Comparison of ENCODE assay signal across 9 mouse cellular contexts in the genomic region with DNA sequence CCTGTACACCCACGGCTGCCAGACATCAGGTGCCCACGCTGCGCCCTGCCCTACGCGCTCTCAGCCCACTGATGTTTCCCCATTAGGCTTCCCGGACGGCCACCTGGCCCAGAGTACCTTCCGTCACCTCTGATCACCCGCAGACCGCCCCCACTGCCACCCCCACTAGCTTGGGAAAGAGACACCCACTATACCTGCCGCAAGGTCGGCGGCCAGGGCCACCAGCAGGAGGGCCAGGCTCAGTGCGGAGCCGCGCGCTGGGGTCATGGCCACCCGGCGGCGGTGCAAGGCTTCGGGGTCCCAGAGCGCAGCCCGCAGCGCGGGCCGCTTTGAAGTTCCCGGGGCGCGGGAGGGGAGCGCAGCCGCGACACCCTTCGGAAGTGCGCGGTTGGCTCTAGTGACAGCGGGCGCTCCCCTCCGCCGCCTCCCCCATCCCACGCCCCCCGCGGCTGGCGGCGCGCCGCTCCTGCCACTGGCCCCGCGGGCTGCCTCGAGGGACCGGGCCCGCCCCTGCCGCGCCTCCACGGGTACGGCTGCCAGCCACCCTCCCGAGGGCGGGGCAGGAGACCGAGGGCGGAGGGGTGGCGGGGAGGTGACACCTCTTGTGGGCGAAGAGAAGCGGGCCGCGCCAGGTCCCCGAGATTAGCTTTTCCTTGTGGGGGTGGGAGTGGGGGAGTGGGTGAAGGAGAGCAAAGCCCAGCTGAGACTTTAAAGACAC. TPM values are rescaled to one million over a fixed set of nuclear protein-coding genes. Genes with fewer than 3 reads are reported as not detected.
A peak's percentile ranks its signal among the peaks of the same experiment; 100 is the strongest.
DNase-seq lines count a peak whose midpoint lies in the region; ATAC-seq and TF ChIP-seq lines count a peak whose summit lies in the region.
"Had no signal": no experiment of that assay in that cellular context is flagged by ENCODE, and none has a peak within 500 bp of the region (broad histone marks: within the 10 kb centered on the region; RNA-seq: fewer than 3 reads in every experiment).

A gene (minus strand): TSS at position 482 of the 718 bp plus-strand sequence.

- H3K4me3 ChIP-seq in embryonic facial prominence, embryonic 14.5 days (ENCODE audit: low read depth, low read length) = peak within 1 kb of the TSS; percentile 61
- H3K4me3 ChIP-seq in heart, embryonic 15.5 days = peak within 1 kb of the TSS; percentile 68
- peak within 1 kb of the TSS; percentile 58 for H3K4me3 ChIP-seq in liver, embryonic 13.5 days (replicated peaks)
- no peak within 1 kb of the TSS for H3K4me3 ChIP-seq in myocyte
- H3K4me3 ChIP-seq in thymus, adult 2 months (ENCODE audit: control insufficient read depth, insufficient read depth, low read length) = peak within 1 kb of the TSS; percentile 41

- H3K27me3 ChIP-seq in embryonic facial prominence, embryonic 14.5 days (replicated peaks; ENCODE audit: control insufficient read depth, insufficient read depth, low read length) = peaks cover 26% of the 10 kb centered on the region; the same call in 1 of the 2 replicates
- H3K27me3 ChIP-seq in heart, embryonic 15.5 days = peaks cover 7% of the 10 kb centered on the region; the same call in 1 of the 2 replicates
- H3K27me3 ChIP-seq in liver, embryonic 13.5 days = peaks cover 27% of the 10 kb centered on the region
- H3K27me3 ChIP-seq in myocyte (ENCODE audit: control insufficient read depth, insufficient read depth, insufficient read length) = peaks cover 14% of the 10 kb centered on the region
- H3K27me3 ChIP-seq in thymus, adult 2 months (ENCODE audit: control insufficient read depth, insufficient read depth, low read length) = no peaks in the 10 kb centered on the region

- H3K79me2 ChIP-seq in myocyte (ENCODE audit: control insufficient read depth, insufficient read depth) = no peaks in the 10 kb centered on the region

- no peak for TF ChIP-seq POLR2A in myocyte (IDR thresholded peaks at IDR 0.05; ENCODE audit: insufficient read length, low read depth)
- TF ChIP-seq POLR2A in thymus, adult 2 months (IDR thresholded peaks at IDR 0.05; ENCODE audit: control insufficient read depth, extremely low read depth, insufficient read depth, low read length, poor library complexity) = no peak

- H3K36me3 ChIP-seq in embryonic facial prominence, embryonic 14.5 days (ENCODE audit: control insufficient read depth, insufficient read depth, low read length) = no peaks in the 10 kb centered on the region
- no peaks in the 10 kb centered on the region for H3K36me3 ChIP-seq in heart, embryonic 15.5 days
- H3K36me3 ChIP-seq in liver, embryonic 13.5 days = no peaks in the 10 kb centered on the region
- H3K36me3 ChIP-seq in myocyte (ENCODE audit: control insufficient read depth, insufficient read depth) = no peaks in the 10 kb centered on the region
- no peaks in the 10 kb centered on the region for H3K36me3 ChIP-seq in thymus, adult 2 months (ENCODE audit: control insufficient read depth, insufficient read depth, low read length)

- WGBS in embryonic facial prominence, embryonic 14.5 days = under 1% methylated on average over 20 of the region's 65 CpGs
- WGBS in heart, embryonic 15.5 days = under 1% methylated on average over 57 of the region's 65 CpGs
- WGBS in liver, embryonic 13.5 days (ENCODE audit: insufficient replicate concordance) = 2% methylated on average over 41 of the region's 65 CpGs
- WGBS in thymus, adult 2 months = 1% methylated on average over 65 of the region's 65 CpGs

- H3K27ac ChIP-seq in embryonic facial prominence, embryonic 14.5 days (replicated peaks; ENCODE audit: low read depth, low read length) = no peak within 1 kb of the TSS
- H3K27ac ChIP-seq in heart, embryonic 15.5 days = no peak within 1 kb of the TSS
- no peak within 1 kb of the TSS for H3K27ac ChIP-seq in liver, embryonic 13.5 days
- no peak within 1 kb of the TSS for H3K27ac ChIP-seq in thymus, adult 2 months (ENCODE audit: control insufficient read depth, insufficient read depth, low read length)

- H3K4me1 ChIP-seq in embryonic facial prominence, embryonic 14.5 days (ENCODE audit: control insufficient read depth, insufficient read depth, low read length) = peaks cover 7% of the 10 kb centered on the region
- H3K4me1 ChIP-seq in heart, embryonic 15.5 days (replicated peaks) = peaks cover 13% of the 10 kb centered on the region
- H3K4me1 ChIP-seq in liver, embryonic 13.5 days (replicated peaks) = peaks cover 6% of the 10 kb centered on the region; the same call in 1 of the 2 replicates
- H3K4me1 ChIP-seq in thymus, adult 2 months (replicated peaks; ENCODE audit: control insufficient read depth, insufficient read depth, low read length) = peaks cover 13% of the 10 kb centered on the region

- ATAC-seq in embryonic facial prominence, embryonic 14.5 days (ENCODE audit: low read depth) = peak; percentile 90
- ATAC-seq in heart, embryonic 15.5 days (replicated peaks; ENCODE audit: insufficient number of reproducible peaks, insufficient read depth, low FRiP score, low read depth) = peak; percentile 86
- peak; percentile 34; the same call in 1 of the 2 replicates for ATAC-seq in liver, embryonic 13.5 days (ENCODE audit: low read depth)

- no peaks in the 10 kb centered on the region for H3K9me3 ChIP-seq in embryonic facial prominence, embryonic 14.5 days (ENCODE audit: control insufficient read depth, low read length)
- H3K9me3 ChIP-seq in heart, embryonic 15.5 days (replicated peaks) = no peaks in the 10 kb centered on the region
- no peaks in the 10 kb centered on the region for H3K9me3 ChIP-seq in liver, embryonic 13.5 days (replicated peaks)

- H3K4me2 ChIP-seq in embryonic facial prominence, embryonic 14.5 days (ENCODE audit: low read depth, low read length) = peak within 1 kb of the TSS; percentile 99
- peak within 1 kb of the TSS; percentile 100 for H3K4me2 ChIP-seq in heart, embryonic 15.5 days
- peak within 1 kb of the TSS; percentile 78 for H3K4me2 ChIP-seq in liver, embryonic 13.5 days
- peak within 1 kb of the TSS; percentile 62 for H3K4me2 ChIP-seq in myocyte (ENCODE audit: low read depth)

- H3ac ChIP-seq in myocyte (ENCODE audit: control insufficient read depth, insufficient read length) = no peak within 1 kb of the TSS

- TF ChIP-seq CTCF in thymus, adult 2 months (IDR thresholded peaks at IDR 0.05; ENCODE audit: borderline replicate concordance, control insufficient read depth, extremely low read depth, insufficient read depth, low read length, poor library complexity) = no peak

- peak within 1 kb of the TSS; percentile 53 for H3K9ac ChIP-seq in embryonic facial prominence, embryonic 14.5 days (ENCODE audit: low read depth, low read length)
- peak within 1 kb of the TSS; percentile 56 for H3K9ac ChIP-seq in heart, embryonic 15.5 days
- no peak within 1 kb of the TSS for H3K9ac ChIP-seq in liver, embryonic 13.5 days

- DNase-seq in B cell, adult 2 months = peak; percentile 19 to 27
- DNase-seq in adrenal gland, postnatal 25 days = peak; percentile 83
- peak; percentile 38 for DNase-seq in embryonic facial prominence, embryonic 14.5 days (ENCODE audit: low spot score)
- DNase-seq in kidney, postnatal 25 days = peak; percentile 14 to 61
- DNase-seq in liver, embryonic 13.5 days = no peak
- DNase-seq in thymus, adult 2 months = peak; percentile 57

TF ChIP-seq in myocyte, 11 proteins besides CTCF, POLR2A, EP300 and RAD21:
- no peak for TF ChIP-seq REST (IDR thresholded peaks at IDR 0.05; ENCODE audit: insufficient read depth, insufficient read length)
- no peak for TF ChIP-seq TCF12 (IDR thresholded peaks at IDR 0.05; ENCODE audit: insufficient read depth, poor library complexity, severe bottlenecking)
- no peak for TF ChIP-seq MYOD1 (IDR thresholded peaks at IDR 0.05; ENCODE audit: control insufficient read depth in 1 of 3, insufficient read length in 2 of 3, low read depth in 2 of 3)

RNA-seq across cellular contexts. Expression of the gene that starts here (rescaled TPM):
- 11.0 and 16.8 TPM in 2 replicates for total RNA-seq in adrenal gland, postnatal 25 days (2021)
- polyA plus RNA-seq in embryonic facial prominence, embryonic 14.5 days (2014; fragmentation: Nextera tagmentation; extraction: Ambion mirVana) = 0.12 and 0.24 TPM in 2 replicates
- 1.3 TPM in 2 replicates for polyA plus RNA-seq in heart, embryonic 15.5 days (2015; fragmentation: Nextera tagmentation; extraction: Ambion mirVana)
- polyA plus RNA-seq in liver, embryonic 13.5 days (2015; fragmentation: Nextera tagmentation; extraction: Ambion mirVana) = 0.09 TPM in 1 of 2 replicates, not detected in the other
- polyA plus RNA-seq in myocyte (2012; fragmentation: generic; extraction: Trizol) = not detected
- 0.42 and 0.63 TPM in 2 replicates for polyA plus RNA-seq in thymus, adult 2 months (2012; rRNA removed)
- total RNA-seq: neutrophil, adult 5-6 weeks had no signal

Comparison
In these comparisons a context has a peak if more than half of its experiments do, and no peak if none do; other contexts are left out.
1. Peak in DNase-seq, ATAC-seq, H3K4me3 ChIP-seq, H3K9ac ChIP-seq and H3K4me2 ChIP-seq in embryonic facial prominence, embryonic 14.5 days; RNA of the gene not detected or under 1 TPM.
2. Peak in ATAC-seq, H3K4me3 ChIP-seq and H3K4me2 ChIP-seq in liver, embryonic 13.5 days; RNA of the gene not detected or under 1 TPM.
3. Peak in DNase-seq and H3K4me3 ChIP-seq in thymus, adult 2 months; RNA of the gene not detected or under 1 TPM.
4. ATAC-seq: peak in every context shown above with its lines; median percentile 90 in embryonic facial prominence, embryonic 14.5 days; 86 in heart, embryonic 15.5 days; 34 in liver, embryonic 13.5 days.